Mouse (Mus musculus): ENCODE data around the gene Cpa2. TPM values are rescaled to one million over a fixed set of nuclear protein-coding genes. Genes with fewer than 3 reads are reported as not detected.

Gene Cpa2
- polyA plus RNA-seq, 1 experiment from 2014 or later: 8.3 TPM

DNA sequence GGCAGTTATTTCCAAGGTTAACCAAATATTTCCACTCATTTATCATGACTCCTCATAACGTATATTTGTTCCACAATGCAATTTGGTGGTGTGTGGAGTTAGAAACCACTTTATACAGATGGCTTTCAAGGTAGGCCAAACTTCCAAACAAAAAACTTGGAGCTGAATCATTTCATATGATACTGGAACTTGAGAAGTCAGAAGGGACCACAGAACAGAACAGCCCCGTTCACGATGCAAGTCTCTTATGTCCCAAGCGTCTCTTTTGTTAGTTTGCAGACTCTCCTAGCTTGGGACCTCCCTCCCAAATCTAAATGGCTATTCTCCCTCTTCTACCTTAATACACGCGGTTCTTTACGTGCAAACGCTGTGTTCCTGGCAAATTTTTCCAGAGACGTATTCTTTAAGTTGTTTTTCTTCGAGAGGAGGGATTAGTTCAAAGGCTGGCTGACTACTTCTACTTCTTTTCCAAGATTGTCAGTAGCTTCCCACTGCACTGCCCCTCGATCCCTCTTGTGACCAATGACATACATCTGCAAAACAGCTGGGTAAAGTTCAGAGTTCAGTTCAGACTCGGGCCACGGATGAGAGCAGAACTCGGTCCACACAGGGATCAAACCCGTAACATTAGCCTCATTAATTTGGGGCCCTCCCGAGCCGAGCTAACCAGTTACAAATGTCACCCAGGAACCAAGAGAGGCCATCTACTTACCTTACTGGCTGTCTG is 35.3 kb downstream of the Cpa2 start:
- no peak overlapping the region for H3K9ac ChIP-seq (ENCODE audit: low read depth, low read length)
- H3K27ac ChIP-seq (ENCODE audit: low read depth, low read length): no peak overlapping the region

DNA sequence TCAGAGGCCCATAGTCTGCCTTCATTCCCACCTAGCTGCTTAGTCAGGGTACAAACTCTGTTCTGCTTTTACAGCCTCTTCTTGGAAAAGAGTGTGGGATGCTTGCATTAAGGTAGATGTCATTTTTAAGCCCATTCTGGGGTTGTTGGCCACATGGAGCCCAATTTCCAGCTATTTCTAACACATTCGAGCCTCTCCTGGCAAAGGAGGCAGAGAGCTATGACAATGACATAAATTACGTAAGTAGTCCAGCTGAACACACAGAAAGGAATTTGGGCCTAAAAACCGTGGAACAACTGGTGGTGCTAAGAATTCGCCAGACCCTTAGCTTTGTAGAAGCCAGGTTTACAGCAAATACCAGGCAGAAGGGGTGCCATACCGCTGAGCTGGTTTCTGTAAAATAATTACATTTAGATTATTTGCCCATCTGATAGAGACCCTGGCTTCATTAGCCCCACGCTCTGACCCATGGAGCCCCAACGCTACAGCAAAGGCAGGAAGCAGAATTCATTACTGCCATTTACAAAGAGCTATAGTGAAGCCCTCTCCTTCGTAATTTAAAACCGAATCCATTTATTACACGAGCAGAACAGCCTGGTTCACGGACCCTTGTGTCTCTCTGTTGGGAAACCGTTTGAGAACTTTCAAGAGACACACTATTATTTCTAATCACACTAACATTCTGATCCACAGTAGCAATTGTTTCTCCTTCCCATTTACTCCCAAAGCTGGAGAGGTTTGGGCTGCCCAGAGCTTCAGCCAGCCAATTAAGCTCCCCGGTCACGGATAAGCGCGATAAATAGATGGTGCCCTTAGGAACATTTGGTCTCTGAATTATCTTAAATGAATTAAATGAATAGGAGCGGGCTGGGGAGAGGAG is 38.8 kb downstream of the Cpa2 start:
- 73% methylated on average over 17 of the region's 17 CpGs for WGBS (ENCODE audit: insufficient replicate concordance)
- no peaks in the 10 kb centered on the region for H3K27me3 ChIP-seq (ENCODE audit: control insufficient read depth, insufficient read depth, low read length)
- H3K4me1 ChIP-seq (ENCODE audit: control insufficient read depth, insufficient read depth, low read length): no peaks in the 10 kb centered on the region
- H3K9me3 ChIP-seq (replicated peaks; ENCODE audit: control insufficient read depth, low read length): no peaks in the 10 kb centered on the region
- no peak for ATAC-seq (replicated peaks; ENCODE audit: insufficient number of reproducible peaks, low FRiP score, low TSS enrichment)
- H3K4me2 ChIP-seq: no peak overlapping the region
- H3K4me3 ChIP-seq (ENCODE audit: low read depth, low read length): no peak overlapping the region
- no peak overlapping the region for H3K27ac ChIP-seq (ENCODE audit: low read depth, low read length)
- no peak overlapping the region for H3K9ac ChIP-seq (ENCODE audit: low read depth, low read length)
- no peaks in the 10 kb centered on the region for H3K36me3 ChIP-seq (ENCODE audit: control insufficient read depth, insufficient read depth, low read length)

More for the DNA sequence above, 35.3 kb downstream of the Cpa2 start:
- Histone ChIP-seq H3K27me3 (ENCODE audit: control insufficient read depth, insufficient read depth, low read length) (no peaks in the 10 kb centered on the region), H3K4me1 (ENCODE audit: control insufficient read depth, insufficient read depth, low read length) (peaks cover 19% of the 10 kb centered on the region), H3K36me3 (ENCODE audit: control insufficient read depth, insufficient read depth, low read length) (no peaks in the 10 kb centered on the region), H3K9me3 (replicated peaks; ENCODE audit: control insufficient read depth, low read length) (no peaks in the 10 kb centered on the region), H3K4me3 (ENCODE audit: low read depth, low read length) (no peak overlapping the region), H3K4me2 (no peak overlapping the region)
- ATAC-seq (replicated peaks; ENCODE audit: insufficient number of reproducible peaks, low FRiP score, low TSS enrichment): no peak
- WGBS (ENCODE audit: insufficient replicate concordance): 78% methylated on average over 17 of the region's 17 CpGs

DNA sequence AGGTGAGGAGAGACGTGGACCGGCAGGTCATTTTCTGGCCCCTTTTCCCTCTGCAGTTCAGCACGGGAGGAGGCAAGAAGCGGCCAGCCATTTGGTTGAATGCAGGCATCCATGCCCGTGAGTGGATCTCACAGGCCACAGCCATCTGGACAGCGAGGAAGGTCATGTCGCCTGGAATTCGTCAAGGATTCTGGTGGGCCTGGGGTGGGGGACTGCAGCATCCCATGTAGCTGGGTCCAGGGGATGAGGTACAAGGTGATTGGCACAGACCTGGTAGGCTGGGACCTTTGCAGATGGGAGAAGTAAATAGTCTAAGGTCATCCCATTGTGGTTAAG is 39.4 kb downstream of the Cpa2 start:
- 57% methylated on average over 8 of the region's 8 CpGs for WGBS (ENCODE audit: insufficient replicate concordance)
- no peaks in the 10 kb centered on the region for H3K4me1 ChIP-seq (ENCODE audit: control insufficient read depth, insufficient read depth, low read length)
- H3K27me3 ChIP-seq (ENCODE audit: control insufficient read depth, insufficient read depth, low read length): no peaks in the 10 kb centered on the region
- H3K9me3 ChIP-seq (replicated peaks; ENCODE audit: control insufficient read depth, low read length): no peaks in the 10 kb centered on the region
- H3K27ac ChIP-seq (ENCODE audit: low read depth, low read length): no peak overlapping the region
- no peak overlapping the region for H3K9ac ChIP-seq (ENCODE audit: low read depth, low read length)
- ATAC-seq (replicated peaks; ENCODE audit: insufficient number of reproducible peaks, low FRiP score, low TSS enrichment): no peak
- H3K4me3 ChIP-seq (ENCODE audit: low read depth, low read length): no peak overlapping the region
- H3K36me3 ChIP-seq (ENCODE audit: control insufficient read depth, insufficient read depth, low read length): no peaks in the 10 kb centered on the region
- H3K4me2 ChIP-seq: no peak overlapping the region

DNA sequence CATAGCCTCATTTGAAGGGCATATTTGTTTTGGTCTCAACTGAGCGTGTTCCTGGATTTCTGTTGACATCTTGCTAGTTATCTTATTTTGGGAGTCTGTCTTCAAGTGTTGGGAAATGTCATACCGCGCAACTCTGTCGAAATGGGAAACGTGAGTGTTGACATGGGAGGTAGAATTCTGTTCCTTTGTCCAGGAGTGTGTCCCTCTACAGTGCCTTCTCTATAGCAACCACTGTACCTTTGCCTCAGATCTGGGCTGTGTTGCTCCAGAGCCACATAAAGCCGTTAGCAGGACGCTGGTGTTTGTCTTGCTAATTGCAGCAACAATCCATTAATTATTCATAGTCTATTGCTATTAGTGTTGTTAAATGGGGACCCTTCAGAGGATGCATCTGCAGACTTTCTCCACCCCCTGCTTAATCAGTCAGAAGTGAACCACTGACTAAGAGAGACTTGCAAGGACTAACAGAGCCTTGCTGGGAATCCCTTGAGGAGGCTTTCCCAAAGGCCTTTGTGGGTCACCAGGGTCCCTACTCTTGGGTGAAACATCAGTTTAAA is 45.6 kb downstream of the Cpa2 start:
- no peak overlapping the region for H3K9ac ChIP-seq (ENCODE audit: low read depth, low read length)

DNA sequence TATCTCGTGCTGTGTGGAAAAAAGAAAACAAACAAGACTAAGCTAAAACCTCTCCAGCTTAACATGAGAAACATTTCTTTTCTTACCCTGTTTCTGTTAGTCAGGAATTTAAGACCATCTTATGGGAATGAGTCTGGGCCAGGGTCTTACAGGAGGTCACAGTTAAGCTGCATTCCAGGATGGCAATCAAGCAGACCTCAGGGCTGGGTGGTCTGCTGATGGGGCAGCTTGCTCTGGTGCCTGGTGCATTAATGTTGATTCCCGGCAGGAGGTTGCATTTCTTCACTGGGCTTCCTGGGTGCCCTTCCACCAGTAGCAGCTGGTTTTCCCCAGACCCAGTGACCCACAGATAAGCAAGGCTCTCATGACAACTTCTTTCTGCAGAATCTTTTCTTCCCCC is 48.4 kb downstream of the Cpa2 start:
- H3K27ac ChIP-seq (ENCODE audit: low read depth, low read length): peak overlapping the region; percentile 54
- 9% methylated on average over 2 of the region's 2 CpGs for WGBS (ENCODE audit: insufficient replicate concordance)

More for the DNA sequence above, 45.6 kb downstream of the Cpa2 start:
- H3K27me3 ChIP-seq (ENCODE audit: control insufficient read depth, insufficient read depth, low read length): no peaks in the 10 kb centered on the region
- no peak overlapping the region for H3K4me2 ChIP-seq
- H3K4me3 ChIP-seq (ENCODE audit: low read depth, low read length): no peak overlapping the region
- no peaks in the 10 kb centered on the region for H3K36me3 ChIP-seq (ENCODE audit: control insufficient read depth, insufficient read depth, low read length)
- no peak for ATAC-seq (replicated peaks; ENCODE audit: insufficient number of reproducible peaks, low FRiP score, low TSS enrichment)
- H3K4me1 ChIP-seq (ENCODE audit: control insufficient read depth, insufficient read depth, low read length): peaks cover 14% of the 10 kb centered on the region
- WGBS (ENCODE audit: insufficient replicate concordance): 50% methylated on average over 7 of the region's 7 CpGs
- H3K9me3 ChIP-seq (replicated peaks; ENCODE audit: control insufficient read depth, low read length): no peaks in the 10 kb centered on the region
- H3K27ac ChIP-seq (ENCODE audit: low read depth, low read length): no peak overlapping the region

DNA sequence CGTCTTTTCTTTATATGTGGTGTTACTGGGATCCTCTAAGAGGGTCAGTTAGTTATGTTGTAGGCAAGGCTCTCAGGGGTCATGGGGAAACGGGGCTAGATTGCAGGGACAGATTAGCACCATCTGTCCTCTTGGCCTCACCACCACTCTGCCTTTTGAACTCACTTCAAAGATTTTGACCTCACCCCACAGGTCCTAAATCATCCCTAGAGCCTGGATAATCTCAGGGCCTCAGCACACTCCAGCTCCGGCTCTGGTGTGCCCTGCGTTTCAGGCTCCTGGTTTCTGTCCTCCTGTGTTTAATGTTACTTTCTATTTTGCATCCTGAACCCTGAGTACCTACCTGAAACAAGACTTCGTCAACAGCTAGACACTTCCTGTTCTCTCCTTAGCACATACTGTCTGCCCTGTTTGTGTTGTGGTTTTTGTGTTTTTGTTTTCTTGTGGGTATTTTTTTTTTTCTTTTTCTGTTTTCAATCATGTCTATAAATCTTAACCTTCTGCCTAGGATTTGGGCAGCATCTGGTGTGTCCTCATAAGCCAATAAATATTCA is 50.5 kb downstream of the Cpa2 start:
- peaks cover 16% of the 10 kb centered on the region for H3K4me1 ChIP-seq (ENCODE audit: control insufficient read depth, insufficient read depth, low read length)

More for the DNA sequence above, 48.4 kb downstream of the Cpa2 start:
- Histone ChIP-seq H3K4me3 (ENCODE audit: low read depth, low read length) (no peak overlapping the region), H3K36me3 (ENCODE audit: control insufficient read depth, insufficient read depth, low read length) (no peaks in the 10 kb centered on the region), H3K27me3 (ENCODE audit: control insufficient read depth, insufficient read depth, low read length) (no peaks in the 10 kb centered on the region), H3K4me1 (ENCODE audit: control insufficient read depth, insufficient read depth, low read length) (peaks cover 17% of the 10 kb centered on the region), H3K9ac (ENCODE audit: low read depth, low read length) (no peak overlapping the region), H3K4me2 (no peak overlapping the region), H3K9me3 (replicated peaks; ENCODE audit: control insufficient read depth, low read length) (no peaks in the 10 kb centered on the region)
- ATAC-seq (replicated peaks; ENCODE audit: insufficient number of reproducible peaks, low FRiP score, low TSS enrichment): no peak

DNA sequence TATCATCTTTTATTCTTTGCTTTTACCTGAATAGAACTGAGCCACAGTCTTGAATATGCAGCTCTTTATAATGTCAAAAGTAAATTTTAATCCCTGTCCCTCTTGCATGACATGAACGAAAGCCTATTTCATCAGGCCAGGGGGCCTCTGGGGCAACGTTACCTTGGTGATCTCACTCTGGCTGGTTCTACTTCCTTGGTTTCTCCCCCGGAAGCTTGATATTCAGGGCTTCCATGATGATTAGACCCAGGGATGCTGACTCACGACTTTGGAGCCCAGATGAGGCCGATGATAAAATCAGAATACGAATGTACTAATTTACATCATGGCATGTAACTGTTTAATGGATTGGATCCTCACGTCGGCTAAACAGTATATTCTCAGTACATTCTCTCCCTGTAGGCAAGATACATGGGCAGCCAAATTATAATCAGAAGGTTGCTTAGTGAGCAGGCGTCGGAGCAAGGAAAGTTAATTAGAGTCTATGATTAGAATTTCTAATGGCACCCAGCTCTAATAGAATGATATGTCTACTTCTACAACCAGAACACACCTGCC is 51.1 kb downstream of the Cpa2 start:
- 76% methylated on average over 10 of the region's 10 CpGs for WGBS (ENCODE audit: insufficient replicate concordance)
- Histone ChIP-seq H3K9ac (ENCODE audit: low read depth, low read length) (no peak overlapping the region), H3K36me3 (ENCODE audit: control insufficient read depth, insufficient read depth, low read length) (no peaks in the 10 kb centered on the region), H3K4me3 (ENCODE audit: low read depth, low read length) (no peak overlapping the region), H3K27me3 (ENCODE audit: control insufficient read depth, insufficient read depth, low read length) (no peaks in the 10 kb centered on the region), H3K27ac (ENCODE audit: low read depth, low read length) (no peak overlapping the region), H3K4me2 (no peak overlapping the region), H3K4me1 (ENCODE audit: control insufficient read depth, insufficient read depth, low read length) (peaks cover 15% of the 10 kb centered on the region), H3K9me3 (replicated peaks; ENCODE audit: control insufficient read depth, low read length) (no peaks in the 10 kb centered on the region)
- no peak for ATAC-seq (replicated peaks; ENCODE audit: insufficient number of reproducible peaks, low FRiP score, low TSS enrichment)

More for the DNA sequence above, 50.5 kb downstream of the Cpa2 start:
- Histone ChIP-seq H3K4me2 (no peak overlapping the region), H3K9ac (ENCODE audit: low read depth, low read length) (no peak overlapping the region), H3K27ac (ENCODE audit: low read depth, low read length) (no peak overlapping the region), H3K36me3 (ENCODE audit: control insufficient read depth, insufficient read depth, low read length) (no peaks in the 10 kb centered on the region), H3K9me3 (replicated peaks; ENCODE audit: control insufficient read depth, low read length) (no peaks in the 10 kb centered on the region), H3K4me3 (ENCODE audit: low read depth, low read length) (no peak overlapping the region), H3K27me3 (ENCODE audit: control insufficient read depth, insufficient read depth, low read length) (no peaks in the 10 kb centered on the region)
- 51% methylated on average over 5 of the region's 5 CpGs for WGBS (ENCODE audit: insufficient replicate concordance)
- no peak for ATAC-seq (replicated peaks; ENCODE audit: insufficient number of reproducible peaks, low FRiP score, low TSS enrichment)

DNA sequence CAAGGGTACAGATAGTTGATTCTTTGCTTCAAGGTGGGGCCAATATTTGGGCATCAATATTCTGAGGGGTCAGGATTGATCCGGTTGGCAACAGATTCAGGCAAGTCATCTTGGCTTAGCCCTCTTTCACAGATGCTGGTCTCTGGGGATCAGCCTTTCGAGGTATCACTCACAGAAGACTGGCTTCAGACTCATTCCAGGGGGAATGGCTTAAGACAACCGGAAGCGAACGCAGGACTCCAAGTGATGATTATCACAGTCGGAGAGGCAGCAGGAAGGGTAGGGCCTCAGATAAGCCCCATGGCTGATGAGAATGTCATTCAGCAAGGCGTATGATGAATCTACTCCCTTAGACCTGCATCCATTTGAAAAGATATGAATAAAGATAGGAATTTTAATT is 53.0 kb downstream of the Cpa2 start:
- WGBS (ENCODE audit: insufficient replicate concordance): 31% methylated on average over 7 of the region's 7 CpGs
- Histone ChIP-seq H3K9ac (ENCODE audit: low read depth, low read length) (no peak overlapping the region), H3K27me3 (ENCODE audit: control insufficient read depth, insufficient read depth, low read length) (no peaks in the 10 kb centered on the region), H3K4me1 (ENCODE audit: control insufficient read depth, insufficient read depth, low read length) (peaks cover 11% of the 10 kb centered on the region), H3K4me2 (no peak overlapping the region), H3K27ac (ENCODE audit: low read depth, low read length) (no peak overlapping the region), H3K9me3 (replicated peaks; ENCODE audit: control insufficient read depth, low read length) (no peaks in the 10 kb centered on the region), H3K4me3 (ENCODE audit: low read depth, low read length) (no peak overlapping the region), H3K36me3 (ENCODE audit: control insufficient read depth, insufficient read depth, low read length) (no peaks in the 10 kb centered on the region)
- ATAC-seq (replicated peaks; ENCODE audit: insufficient number of reproducible peaks, low FRiP score, low TSS enrichment): no peak
